Comparison of ENCODE assay signal across 18 mouse cellular contexts in genomic region chr2:141169586-141169985, GRCm38 (mm10).
"Had no signal": no experiment of that assay in that cellular context is flagged by ENCODE, and none has a peak within 500 bp of the region (broad histone marks: within the 10 kb centered on the region; RNA-seq: fewer than 3 reads in every experiment).

No protein-coding gene starts in this region.

- H3K27ac ChIP-seq: kidney, embryonic 15.5 days; limb, embryonic 12.5 days; limb, embryonic 15.5 days; liver, embryonic 14.5 days; neural tube, embryonic 12.5 days; neural tube, embryonic 15.5 days had no signal

- H3K4me3 ChIP-seq: kidney, embryonic 15.5 days; limb, embryonic 12.5 days; limb, embryonic 15.5 days; neural tube, embryonic 12.5 days; neural tube, embryonic 15.5 days had no signal

- H3K4me1 ChIP-seq: limb, embryonic 12.5 days; limb, embryonic 15.5 days; neural tube, embryonic 12.5 days; neural tube, embryonic 15.5 days had no signal

- DNase-seq: kidney, adult 8-10 months; kidney, postnatal 10 days; kidney, postnatal 4 days; left cerebral cortex, postnatal 4 days; liver, postnatal 0 days; lung, embryonic 14.5 days; lung, postnatal 36 days; midbrain, embryonic 14.5 days; right cerebral cortex, adult 18-20 months; right cerebral cortex, postnatal 14 days; right cerebral cortex, postnatal 4 days; thymus, postnatal 36 days had no signal
